Mouse (Mus musculus): ENCODE data around the gene Fstl4. TPM values are rescaled to one million over a fixed set of nuclear protein-coding genes. Genes with fewer than 3 reads are reported as not detected.

The Fstl4 gene
- polyA plus RNA-seq, 1 experiment from 2014 or later = 2.3 TPM

DNA sequence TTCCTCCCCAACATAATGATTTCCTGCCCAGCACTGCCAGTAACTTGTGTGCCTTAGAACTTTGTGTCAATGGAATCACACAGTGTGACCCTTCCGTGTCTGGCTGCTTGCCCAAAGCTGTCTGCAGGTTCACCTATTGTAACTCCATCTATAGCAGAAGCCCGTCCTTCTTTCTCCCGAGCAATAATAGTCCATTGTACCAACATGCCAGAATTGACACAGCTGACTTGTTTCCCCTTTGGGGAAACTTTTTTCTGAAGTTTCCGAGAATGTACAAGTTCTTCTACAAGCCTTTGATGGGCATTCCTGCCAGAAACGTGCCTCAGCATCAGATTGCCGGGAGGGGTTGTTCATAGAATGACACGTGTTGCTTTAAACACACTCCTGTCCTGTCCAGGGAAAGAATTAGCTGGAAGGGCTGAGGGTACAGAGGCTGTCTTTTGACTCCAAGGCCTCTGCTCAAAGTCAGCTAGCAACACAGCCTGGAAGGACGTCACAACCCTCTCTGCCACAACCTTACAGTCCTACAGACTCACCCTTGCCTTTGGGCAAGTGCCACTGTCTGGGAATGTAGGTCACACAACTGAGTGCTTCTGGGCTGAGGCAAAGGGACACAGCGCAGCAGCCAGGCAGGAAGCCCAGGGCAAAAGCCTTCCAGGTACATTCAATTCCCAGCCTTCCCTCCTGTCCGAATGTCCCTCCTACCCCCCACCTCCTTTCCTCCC lies 339.3 kb downstream of the Fstl4 start:
- Histone ChIP-seq H3K4me2 (no peak overlapping the region), H3K9ac (no peak overlapping the region), H3K27ac (no peak overlapping the region), H3K4me1 (peaks cover 22% of the 10 kb centered on the region), H3K27me3 (no peaks in the 10 kb centered on the region), H3K36me3 (ENCODE audit: poor library complexity, severe bottlenecking) (no peaks in the 10 kb centered on the region), H3K4me3 (no peak overlapping the region), H3K9me3 (replicated peaks) (no peaks in the 10 kb centered on the region)
- ATAC-seq = no peak
- WGBS = 27% methylated on average over 10 of the region's 10 CpGs

DNA sequence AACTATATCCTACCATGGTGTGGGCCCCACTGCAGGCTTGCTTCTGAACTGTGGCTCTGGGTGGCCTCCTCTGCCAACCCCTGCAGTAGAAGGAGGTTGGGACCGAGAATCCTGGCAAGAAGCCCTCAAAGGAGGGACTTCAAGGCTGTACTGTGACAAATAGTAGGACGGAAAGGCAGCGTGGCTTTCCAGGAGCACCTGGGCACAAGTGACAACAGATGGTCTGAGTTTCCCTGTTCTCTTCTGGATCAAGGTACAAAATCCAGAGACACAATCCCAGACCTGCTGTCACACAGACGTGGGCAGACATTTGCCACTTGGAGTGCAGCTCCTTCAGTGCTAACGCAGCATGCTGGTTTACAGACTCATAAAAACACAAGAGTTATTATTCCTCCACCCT lies 343.3 kb downstream of the Fstl4 start:
- Histone ChIP-seq H3K4me2 (no peak overlapping the region), H3K4me3 (no peak overlapping the region), H3K27me3 (no peaks in the 10 kb centered on the region), H3K9ac (no peak overlapping the region), H3K9me3 (replicated peaks) (no peaks in the 10 kb centered on the region), H3K27ac (no peak overlapping the region), H3K36me3 (ENCODE audit: poor library complexity, severe bottlenecking) (no peaks in the 10 kb centered on the region), H3K4me1 (peaks cover 19% of the 10 kb centered on the region)
- WGBS = 59% methylated on average over 5 of the region's 5 CpGs
- no peak for ATAC-seq

DNA sequence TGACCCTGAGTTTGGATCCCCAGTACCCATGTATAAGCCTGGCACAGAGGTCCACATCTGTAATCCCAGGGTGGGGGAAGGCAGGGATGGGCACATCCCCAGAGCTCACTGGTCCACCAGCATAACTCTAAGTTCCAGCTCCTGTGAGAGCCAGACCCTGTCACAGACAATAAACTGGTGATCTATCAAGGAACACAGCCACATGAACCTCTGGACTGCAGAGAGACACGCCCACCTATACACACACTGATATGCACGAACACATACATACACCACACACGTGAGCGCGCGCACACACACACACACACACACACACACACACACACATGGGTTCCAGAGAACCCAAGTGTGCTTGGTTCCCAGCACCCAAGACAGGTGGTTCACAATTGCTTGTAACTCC lies 344.4 kb downstream of the Fstl4 start:
- Histone ChIP-seq H3K27me3 (no peaks in the 10 kb centered on the region), H3K4me3 (no peak overlapping the region), H3K36me3 (ENCODE audit: poor library complexity, severe bottlenecking) (no peaks in the 10 kb centered on the region), H3K9me3 (replicated peaks) (no peaks in the 10 kb centered on the region), H3K4me2 (no peak overlapping the region), H3K9ac (no peak overlapping the region), H3K4me1 (peaks cover 13% of the 10 kb centered on the region), H3K27ac (no peak overlapping the region)
- no peak for ATAC-seq
- WGBS = 96% methylated on average over 6 of the region's 6 CpGs

DNA sequence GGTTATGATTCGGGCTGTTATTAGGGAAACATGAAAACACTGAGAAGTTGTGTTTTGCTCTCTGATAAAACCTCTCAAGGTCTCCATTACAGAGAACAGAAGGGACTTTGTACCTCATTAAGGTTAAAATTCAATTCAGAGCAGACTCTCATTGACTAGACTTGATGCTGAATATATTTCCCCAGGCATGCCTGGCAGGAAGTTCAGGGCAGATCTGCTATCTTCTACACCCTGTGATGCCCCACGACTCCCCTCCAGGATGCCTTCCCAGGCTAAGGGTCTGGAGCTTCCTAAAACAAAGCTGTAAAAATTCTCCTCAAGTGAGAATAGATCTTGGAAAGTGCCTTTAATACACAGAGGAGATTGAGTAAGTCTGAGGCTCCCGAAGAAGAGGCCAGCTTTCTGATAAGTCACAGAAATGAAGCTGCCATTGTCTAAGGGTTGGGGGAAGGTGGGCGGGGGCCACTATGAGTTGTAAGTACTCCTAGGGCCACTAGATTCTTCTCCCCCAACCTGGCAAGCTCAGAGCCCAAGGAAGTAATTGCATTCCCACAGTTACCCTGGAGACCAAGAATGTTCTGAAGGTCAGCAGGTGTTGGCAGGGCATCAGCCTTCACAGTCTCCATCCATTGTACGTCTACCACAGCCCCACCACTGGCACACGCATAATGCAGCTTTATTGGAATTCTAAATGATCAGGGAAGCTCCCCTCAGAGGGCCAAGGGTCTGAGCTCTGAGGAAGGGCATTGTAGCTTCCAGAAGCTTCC lies 345.4 kb downstream of the Fstl4 start:
- Histone ChIP-seq H3K4me3 (no peak overlapping the region), H3K9me3 (replicated peaks) (no peaks in the 10 kb centered on the region), H3K36me3 (ENCODE audit: poor library complexity, severe bottlenecking) (no peaks in the 10 kb centered on the region), H3K4me1 (0 out of 2 replicates have a peak, but pooled peaks cover 10% of the 10 kb centered on the region), H3K27me3 (no peaks in the 10 kb centered on the region), H3K9ac (no peak overlapping the region), H3K27ac (no peak overlapping the region), H3K4me2 (no peak overlapping the region)
- ATAC-seq = no peak
- 69% methylated on average over 6 of the region's 6 CpGs for WGBS

DNA sequence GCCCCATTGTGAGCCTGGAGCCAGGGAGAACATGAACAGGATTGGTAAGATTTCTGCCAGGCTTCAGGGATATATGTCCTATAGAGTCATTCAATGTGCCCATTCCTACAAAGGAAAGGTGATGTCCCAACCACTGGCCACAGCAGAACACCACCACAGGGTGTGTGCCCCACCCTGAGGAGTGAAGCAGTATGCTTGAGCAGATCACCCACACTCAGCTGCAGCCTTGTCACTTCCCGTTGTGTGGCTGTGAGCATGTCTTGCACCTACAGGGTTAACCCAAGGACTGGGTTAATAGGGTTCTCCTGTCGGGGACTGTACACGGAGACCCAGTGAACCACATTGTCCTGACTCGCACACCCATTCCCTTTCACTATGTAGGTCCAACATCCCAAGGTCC lies 351.3 kb downstream of the Fstl4 start:
- no peak overlapping the region for H3K27ac ChIP-seq
- no peak for ATAC-seq
- no peak overlapping the region for H3K9ac ChIP-seq

DNA sequence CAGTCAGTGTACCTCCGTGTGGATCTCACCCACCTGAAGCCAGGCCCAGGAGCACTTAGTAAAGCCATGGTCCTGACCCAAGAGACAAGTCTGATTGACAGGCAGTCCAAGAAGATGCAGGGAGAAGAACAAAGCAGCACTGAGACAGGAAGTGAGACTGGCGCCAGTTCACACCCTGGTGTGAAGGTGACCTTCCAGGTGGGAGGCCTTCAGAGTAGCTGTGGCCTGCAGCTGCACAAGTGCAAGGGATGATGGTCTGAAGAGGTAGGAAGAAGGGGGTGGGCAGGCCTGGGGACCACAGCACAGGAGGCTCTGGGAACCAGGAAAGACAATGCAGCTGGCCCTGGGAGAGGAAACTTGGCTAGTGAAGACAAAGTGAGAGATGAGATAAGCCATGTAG lies 351.9 kb downstream of the Fstl4 start:
- ATAC-seq = no peak
- H3K9me3 ChIP-seq (replicated peaks) = no peaks in the 10 kb centered on the region
- H3K27ac ChIP-seq = no peak overlapping the region
- no peak overlapping the region for H3K9ac ChIP-seq
- H3K4me2 ChIP-seq = no peak overlapping the region
- H3K27me3 ChIP-seq = no peaks in the 10 kb centered on the region
- no peaks in the 10 kb centered on the region for H3K4me1 ChIP-seq
- H3K36me3 ChIP-seq (ENCODE audit: poor library complexity, severe bottlenecking) = no peaks in the 10 kb centered on the region
- 74% methylated on average over 2 of the region's 2 CpGs for WGBS
- H3K4me3 ChIP-seq = no peak overlapping the region

More for the DNA sequence above, 351.3 kb downstream of the Fstl4 start:
- no peaks in the 10 kb centered on the region for H3K27me3 ChIP-seq
- no peaks in the 10 kb centered on the region for H3K4me1 ChIP-seq
- H3K4me3 ChIP-seq = no peak overlapping the region
- no peak overlapping the region for H3K4me2 ChIP-seq
- H3K9me3 ChIP-seq (replicated peaks) = no peaks in the 10 kb centered on the region
- 85% methylated on average over 4 of the region's 4 CpGs for WGBS
- no peaks in the 10 kb centered on the region for H3K36me3 ChIP-seq (ENCODE audit: poor library complexity, severe bottlenecking)

DNA sequence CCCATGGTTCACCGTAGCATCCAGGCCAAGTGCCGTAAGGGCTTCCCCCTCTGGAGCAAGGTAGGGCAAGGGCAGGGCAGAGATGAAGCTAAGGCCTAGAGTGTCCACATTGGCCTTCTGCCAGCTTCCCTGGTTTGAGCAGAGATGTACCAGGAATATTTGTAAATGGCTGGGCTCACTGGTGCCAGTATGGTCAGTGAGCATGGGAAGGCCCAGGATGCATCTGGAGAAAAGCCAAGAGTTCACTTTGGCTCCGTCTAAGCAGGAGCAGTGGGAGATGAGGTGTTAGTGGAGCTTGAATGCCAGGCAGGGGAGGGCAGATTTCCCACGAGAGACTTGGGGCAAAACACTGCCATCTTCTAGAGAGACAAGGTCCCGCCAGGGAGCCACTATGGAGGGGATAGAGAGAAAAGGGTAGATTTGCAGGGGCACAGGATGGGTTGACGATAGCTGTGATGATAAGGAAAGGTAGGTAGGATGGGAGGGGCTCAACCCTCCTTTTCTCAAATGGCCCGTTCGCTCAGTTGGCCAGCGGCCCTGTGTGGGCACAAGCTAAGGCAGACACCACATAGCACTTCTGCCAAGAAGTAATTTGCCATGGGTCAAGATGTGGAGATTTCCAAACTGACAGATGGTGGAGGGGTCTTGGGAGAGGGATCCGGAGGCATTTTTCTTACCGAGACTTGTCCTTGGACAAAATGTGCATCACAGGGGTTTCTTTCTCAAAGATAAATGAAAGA lies 354.0 kb downstream of the Fstl4 start:
- Histone ChIP-seq H3K4me2 (no peak overlapping the region), H3K4me3 (no peak overlapping the region), H3K27me3 (no peaks in the 10 kb centered on the region), H3K4me1 (no peaks in the 10 kb centered on the region), H3K9ac (no peak overlapping the region), H3K36me3 (ENCODE audit: poor library complexity, severe bottlenecking) (no peaks in the 10 kb centered on the region), H3K9me3 (replicated peaks) (no peaks in the 10 kb centered on the region), H3K27ac (no peak overlapping the region)
- ATAC-seq = no peak
- 77% methylated on average over 11 of the region's 11 CpGs for WGBS

DNA sequence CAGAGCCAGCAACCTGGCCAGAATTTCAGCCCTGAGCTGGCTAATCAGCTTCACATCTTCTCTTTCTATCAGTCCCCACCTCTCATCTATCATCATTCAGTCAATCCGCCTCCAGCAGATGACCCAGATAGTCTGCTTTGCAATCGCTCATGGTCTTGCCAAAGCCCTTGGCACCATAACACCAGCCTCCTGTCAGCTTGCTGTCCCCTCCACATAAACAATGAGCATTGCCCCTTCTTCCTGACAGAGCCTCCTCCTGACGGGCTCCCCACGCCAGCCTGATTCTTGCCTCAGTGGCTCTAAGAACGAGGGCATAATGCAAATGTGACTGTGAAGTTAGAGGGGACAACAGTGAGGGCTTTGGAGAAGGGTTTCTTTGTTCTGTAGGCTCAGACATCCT lies 355.5 kb downstream of the Fstl4 start:
- Histone ChIP-seq H3K4me1 (no peaks in the 10 kb centered on the region), H3K4me2 (no peak overlapping the region), H3K27me3 (no peaks in the 10 kb centered on the region), H3K9ac (no peak overlapping the region), H3K27ac (no peak overlapping the region), H3K36me3 (ENCODE audit: poor library complexity, severe bottlenecking) (no peaks in the 10 kb centered on the region), H3K4me3 (no peak overlapping the region), H3K9me3 (replicated peaks) (no peaks in the 10 kb centered on the region)
- no peak for ATAC-seq
- WGBS = 70% methylated on average over 5 of the region's 5 CpGs

DNA sequence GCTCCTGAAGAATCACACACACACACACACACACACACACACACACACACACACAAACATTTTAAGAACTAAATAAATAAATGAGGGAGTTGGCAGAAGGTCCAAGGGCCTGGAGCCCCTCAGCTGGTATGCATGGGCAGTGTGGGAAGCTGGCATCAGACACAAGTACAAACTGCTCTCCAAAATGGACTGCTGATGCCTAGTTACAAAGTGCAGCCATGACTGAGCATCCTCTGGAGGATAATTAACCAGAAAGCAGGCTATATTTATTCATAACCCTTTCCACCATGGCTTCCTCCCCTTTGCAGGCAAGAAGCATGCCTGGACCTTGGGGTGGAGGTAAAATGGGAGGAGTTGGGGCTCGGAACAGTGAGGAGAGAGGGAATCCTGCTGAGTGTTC lies 356.8 kb downstream of the Fstl4 start:
- Histone ChIP-seq H3K4me1 (0 out of 2 replicates have a peak, but pooled peaks cover 5% of the 10 kb centered on the region), H3K36me3 (ENCODE audit: poor library complexity, severe bottlenecking) (no peaks in the 10 kb centered on the region), H3K4me3 (no peak overlapping the region), H3K4me2 (no peak overlapping the region), H3K9me3 (replicated peaks) (no peaks in the 10 kb centered on the region), H3K9ac (no peak overlapping the region), H3K27me3 (no peaks in the 10 kb centered on the region), H3K27ac (no peak overlapping the region)
- WGBS = 58% methylated on average over 1 of the region's 1 CpGs
- no peak for ATAC-seq

DNA sequence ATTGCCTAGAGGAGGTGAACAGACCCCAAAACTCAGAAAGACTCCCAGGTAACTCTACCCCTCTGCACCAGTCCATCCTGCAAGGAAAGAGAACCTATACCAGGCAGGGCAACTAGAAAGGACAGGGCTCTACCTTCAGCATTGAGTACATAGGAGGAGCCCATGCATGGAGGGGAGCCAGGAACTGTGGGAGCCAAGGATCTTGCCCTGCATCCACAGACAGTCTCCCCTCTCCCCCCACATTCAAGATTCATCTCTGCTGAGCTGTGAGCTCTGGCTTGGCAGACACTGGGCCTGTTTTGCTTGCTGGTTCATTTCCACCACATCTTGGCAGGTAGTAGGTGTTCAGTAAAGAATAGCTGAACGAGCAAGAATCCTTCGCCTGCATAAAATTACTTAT lies 360.4 kb downstream of the Fstl4 start:
- Histone ChIP-seq H3K27ac (no peak overlapping the region), H3K4me3 (no peak overlapping the region), H3K4me1 (0 out of 2 replicates have a peak, but pooled peaks cover 5% of the 10 kb centered on the region), H3K4me2 (no peak overlapping the region), H3K9ac (no peak overlapping the region), H3K9me3 (replicated peaks) (no peaks in the 10 kb centered on the region), H3K27me3 (no peaks in the 10 kb centered on the region), H3K36me3 (ENCODE audit: poor library complexity, severe bottlenecking) (no peaks in the 10 kb centered on the region)
- 76% methylated on average over 2 of the region's 2 CpGs for WGBS
- no peak for ATAC-seq

DNA sequence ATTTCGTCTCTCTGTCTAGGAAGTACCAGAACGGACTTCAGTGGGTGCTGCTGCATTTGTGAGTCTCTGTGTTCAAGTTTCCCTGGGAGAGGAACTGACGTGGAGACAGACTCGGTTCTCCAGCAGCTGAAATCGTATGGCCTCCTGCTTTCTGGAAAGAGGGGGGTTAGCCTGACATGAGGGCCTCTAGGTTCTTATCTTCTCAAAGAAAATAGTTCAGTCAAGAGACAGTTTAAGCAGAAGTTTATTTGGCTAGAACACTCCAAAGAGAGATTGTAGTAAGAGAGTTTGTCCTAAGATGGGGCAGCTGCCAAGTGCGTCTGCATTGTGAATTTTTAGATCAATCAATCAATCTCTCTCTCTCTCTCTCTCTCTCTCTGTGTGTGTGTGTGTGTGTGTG lies 362.2 kb downstream of the Fstl4 start:
- 77% methylated on average over 6 of the region's 6 CpGs for WGBS
- no peak for ATAC-seq
- no peak overlapping the region for H3K4me3 ChIP-seq

DNA sequence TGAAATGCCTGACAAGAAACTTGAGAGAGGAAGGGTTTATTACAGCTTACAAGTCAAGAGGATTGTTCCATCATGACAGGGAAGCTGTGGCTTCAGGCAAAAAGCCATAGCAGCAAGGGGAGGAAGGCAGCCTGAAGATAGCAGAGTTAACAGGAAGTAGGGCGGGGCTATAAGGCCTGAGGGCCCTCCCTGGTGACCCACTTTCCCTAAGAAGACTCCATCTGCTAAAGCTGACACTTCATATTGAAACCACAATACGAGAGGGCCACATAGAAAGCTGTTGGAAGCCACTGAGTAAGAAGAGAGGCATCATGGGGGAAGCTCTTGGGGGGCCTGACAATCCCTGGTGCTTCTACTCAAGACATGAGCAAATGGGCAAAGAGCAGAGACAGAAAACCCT lies 364.2 kb downstream of the Fstl4 start:
- Histone ChIP-seq H3K4me1 (peaks cover 17% of the 10 kb centered on the region), H3K4me3 (no peak overlapping the region), H3K36me3 (ENCODE audit: poor library complexity, severe bottlenecking) (no peaks in the 10 kb centered on the region), H3K9me3 (replicated peaks) (no peaks in the 10 kb centered on the region), H3K27ac (no peak overlapping the region), H3K9ac (no peak overlapping the region), H3K27me3 (0 out of 2 replicates have a peak, but pooled peaks cover 3% of the 10 kb centered on the region), H3K4me2 (no peak overlapping the region)
- ATAC-seq = no peak
- WGBS = 75% methylated on average over 2 of the region's 2 CpGs

More for the DNA sequence above, 362.2 kb downstream of the Fstl4 start:
- Histone ChIP-seq H3K4me1 (0 out of 2 replicates have a peak, but pooled peaks cover 5% of the 10 kb centered on the region), H3K27ac (no peak overlapping the region), H3K9ac (no peak overlapping the region), H3K27me3 (0 out of 2 replicates have a peak, but pooled peaks cover 2% of the 10 kb centered on the region), H3K36me3 (ENCODE audit: poor library complexity, severe bottlenecking) (no peaks in the 10 kb centered on the region), H3K4me2 (no peak overlapping the region), H3K9me3 (replicated peaks) (no peaks in the 10 kb centered on the region)

Measured in forebrain, embryonic 13.5 days (tissue).